Mouse (Mus musculus) kidney, embryonic 14.5 days (tissue): ENCODE results near the gene Chrm3. TPM values are rescaled to one million over a fixed set of nuclear protein-coding genes. Genes with fewer than 3 reads are reported as not detected.

ENCODE experiments used
- ATAC-seq: fragments of 200-750 bp; cut with Nextera tagmentation; 2 replicates; pipeline ENCODE4 v1.8.0; 2017; ENCODE audit warnings: moderate number of reproducible peaks, mild to moderate bottlenecking, moderate TSS enrichment, moderate library complexity; ENCODE audit not compliant: low FRiP score, low TSS enrichment
- H3K27ac ChIP-seq: fragments of 300-500 bp; sonication (generic); 2 replicates; pipeline ENCODE4 v1.5.1; 2014; ENCODE audit warnings: low read depth, mild to moderate bottlenecking, low read length, moderate library complexity, mixed read lengths
- H3K27me3 ChIP-seq: fragments of 300-500 bp; sonication (generic); 2 replicates; pipeline ENCODE4 v1.6.1; 2014; ENCODE audit warnings: mild to moderate bottlenecking, low read length; ENCODE audit not compliant: control insufficient read depth, insufficient read depth
- H3K36me3 ChIP-seq: fragments of 300-500 bp; sonication (generic); 2 replicates; pipeline ENCODE4 v1.6.1; 2014; ENCODE audit warnings: low read length, mixed read lengths; ENCODE audit not compliant: control insufficient read depth, insufficient read depth
- H3K4me1 ChIP-seq: fragments of 300-500 bp; sonication (generic); 2 replicates; pipeline ENCODE4 v1.6.1; 2014; ENCODE audit warnings: low read length, mixed read lengths; ENCODE audit not compliant: control insufficient read depth, insufficient read depth
- H3K4me2 ChIP-seq: fragments of 300-500 bp; sonication (generic); replicated peaks from 2 replicates; pipeline ENCODE4 v1.6.1; 2014; ENCODE audit warnings: low read depth, mild to moderate bottlenecking, low read length
- H3K4me3 ChIP-seq: fragments of 300-500 bp; sonication (generic); 2 replicates; pipeline ENCODE4 v1.5.1; 2014; ENCODE audit warnings: mild to moderate bottlenecking, low read length
- H3K9ac ChIP-seq: fragments of 300-500 bp; sonication (generic); 2 replicates; pipeline ENCODE4 v1.6.1; 2014; ENCODE audit warnings: low read depth, mild to moderate bottlenecking, low read length, moderate library complexity
- H3K9me3 ChIP-seq: fragments of 300-500 bp; sonication (generic); 2 replicates; pipeline ENCODE4 v1.6.1; 2016; ENCODE audit warnings: low read length; ENCODE audit not compliant: control insufficient read depth
- WGBS: fragments of 180-500 bp; shearing (Covaris S2); extraction: QIAGEN DNeasy Blood & Tissue Kit; methylation state at CpG from one replicate; pipeline ENCODE4 v1.1.7; 2014; 5-methylcytosine and 5-hydroxymethylcytosine counted together
- polyA plus RNA-seq: library from polyadenylated mRNA; unstranded; fragments of >200 nt; fragmentation: Nextera tagmentation; extraction: Ambion mirVana; gene quantifications from 2 replicates; pipeline ENCODE4 v1.2.1, GENCODE M21; 2014

Gene Chrm3
- polyA plus RNA-seq, 1 experiment from 2014 or later, result 0.91 TPM

GRCm38 (mm10) chr13:9912697-9913096 lies 447.9 kb downstream of the Chrm3 start:
- no peaks in the 10 kb centered on the region for H3K36me3 ChIP-seq
- 86% methylated on average over 4 of the region's 4 CpGs for WGBS
- H3K4me3 ChIP-seq, result no peak overlapping the region
- H3K9ac ChIP-seq, result no peak overlapping the region
- ATAC-seq, result no peak
- no peaks in the 10 kb centered on the region for H3K27me3 ChIP-seq
- no peak overlapping the region for H3K4me2 ChIP-seq
- no peaks in the 10 kb centered on the region for H3K4me1 ChIP-seq
- no peaks in the 10 kb centered on the region for H3K9me3 ChIP-seq
- no peak overlapping the region for H3K27ac ChIP-seq

DNA sequence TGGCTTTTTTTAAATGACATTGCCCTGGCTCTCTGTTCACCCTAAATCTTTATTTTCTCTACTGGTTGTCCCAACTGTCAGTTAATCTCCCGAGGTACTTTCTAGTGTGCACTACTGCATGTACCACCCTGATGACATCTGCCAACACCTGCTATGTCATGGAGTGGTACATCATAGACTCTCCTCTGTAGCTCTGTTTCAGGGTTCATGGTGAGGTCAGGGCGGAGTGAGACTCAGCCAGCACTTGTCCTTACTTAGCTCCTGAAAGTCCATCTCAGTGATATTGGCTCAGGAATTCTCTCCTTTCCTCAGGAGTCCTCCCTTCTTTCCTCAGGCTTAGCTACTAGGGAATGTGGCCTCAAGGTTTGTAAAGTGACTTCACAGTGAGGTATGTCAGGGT lies 451.9 kb downstream of the Chrm3 start:
- no peak overlapping the region for H3K4me2 ChIP-seq
- ATAC-seq, result no peak
- no peaks in the 10 kb centered on the region for H3K9me3 ChIP-seq
- H3K27ac ChIP-seq, result no peak overlapping the region
- no peaks in the 10 kb centered on the region for H3K27me3 ChIP-seq
- H3K9ac ChIP-seq, result no peak overlapping the region
- WGBS, result 82% methylated on average over 2 of the region's 2 CpGs
- no peak overlapping the region for H3K4me3 ChIP-seq
- H3K36me3 ChIP-seq, result no peaks in the 10 kb centered on the region
- no peaks in the 10 kb centered on the region for H3K4me1 ChIP-seq

DNA sequence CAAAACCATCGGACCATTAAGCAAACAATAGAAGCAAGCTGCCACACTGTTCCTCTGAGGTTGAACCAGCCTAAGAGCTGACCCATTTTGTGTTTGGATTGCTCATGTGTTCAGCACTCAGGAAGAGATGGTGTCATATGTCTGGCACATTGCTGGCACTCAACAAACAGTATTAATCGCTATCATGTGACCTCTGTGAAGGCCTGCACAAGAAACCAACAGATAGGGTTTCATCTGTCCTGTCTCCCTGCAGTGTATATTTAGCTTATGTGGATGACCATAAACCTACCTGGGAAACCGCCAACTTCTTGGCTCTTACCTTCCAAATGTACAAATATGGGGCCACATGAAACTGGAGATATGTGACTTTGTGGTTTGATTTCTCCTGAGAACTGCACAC lies 453.4 kb downstream of the Chrm3 start:
- no peaks in the 10 kb centered on the region for H3K9me3 ChIP-seq
- WGBS, result 57% methylated on average over 3 of the region's 3 CpGs

GRCm38 (mm10) chr13:9904455-9904854 lies 456.2 kb downstream of the Chrm3 start:
- Histone ChIP-seq H3K4me1 (no peaks in the 10 kb centered on the region), H3K27ac (no peak overlapping the region), H3K9ac (no peak overlapping the region), H3K4me3 (no peak overlapping the region), H3K27me3 (no peaks in the 10 kb centered on the region), H3K9me3 (no peaks in the 10 kb centered on the region), H3K36me3 (no peaks in the 10 kb centered on the region), H3K4me2 (no peak overlapping the region)
- no peak for ATAC-seq

More for the DNA sequence above, 453.4 kb downstream of the Chrm3 start:
- no peak overlapping the region for H3K4me2 ChIP-seq
- no peaks in the 10 kb centered on the region for H3K36me3 ChIP-seq
- H3K9ac ChIP-seq, result no peak overlapping the region
- H3K4me3 ChIP-seq, result no peak overlapping the region
- no peak overlapping the region for H3K27ac ChIP-seq
- H3K4me1 ChIP-seq, result no peaks in the 10 kb centered on the region
- H3K27me3 ChIP-seq, result no peaks in the 10 kb centered on the region
- no peak for ATAC-seq

DNA sequence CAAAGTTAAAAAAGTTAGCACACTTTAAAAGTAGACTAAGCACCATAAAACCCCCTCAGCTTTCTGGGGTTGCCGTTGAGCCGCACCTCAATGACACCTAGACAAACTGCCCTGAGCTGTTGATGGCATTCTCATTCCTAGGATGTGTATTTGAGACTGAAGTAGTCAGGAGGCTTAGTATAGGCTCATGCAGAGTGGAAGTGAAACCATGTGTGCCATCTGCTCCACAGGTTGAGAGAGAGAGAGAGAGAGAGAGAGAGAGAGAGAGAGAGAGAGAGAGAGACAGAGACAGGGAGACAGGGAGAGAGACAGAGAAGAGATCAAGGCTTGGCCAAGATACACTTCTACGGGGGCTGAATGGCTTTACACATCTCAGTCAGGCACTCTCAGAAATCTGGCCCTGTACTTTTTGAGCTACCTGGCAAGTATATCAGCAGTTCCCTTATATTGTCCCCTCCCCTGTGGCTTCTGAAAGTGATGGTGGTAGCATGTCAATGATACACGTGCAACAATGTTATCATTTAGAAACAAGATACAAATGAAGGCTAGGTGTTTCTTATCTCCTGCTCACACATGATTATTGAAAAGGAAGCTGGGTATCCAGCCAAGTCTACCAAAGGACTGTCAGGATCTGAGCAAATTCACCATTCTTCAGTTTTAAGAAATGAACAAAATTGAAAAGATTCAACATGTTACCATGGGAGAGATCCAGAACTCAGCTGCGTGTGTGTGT lies 459.8 kb downstream of the Chrm3 start:
- Histone ChIP-seq H3K9ac (no peak overlapping the region), H3K27me3 (no peaks in the 10 kb centered on the region), H3K36me3 (no peaks in the 10 kb centered on the region), H3K9me3 (no peaks in the 10 kb centered on the region), H3K4me2 (no peak overlapping the region), H3K27ac (no peak overlapping the region), H3K4me1 (no peaks in the 10 kb centered on the region), H3K4me3 (no peak overlapping the region)
- 70% methylated on average over 5 of the region's 5 CpGs for WGBS
- ATAC-seq, result no peak

DNA sequence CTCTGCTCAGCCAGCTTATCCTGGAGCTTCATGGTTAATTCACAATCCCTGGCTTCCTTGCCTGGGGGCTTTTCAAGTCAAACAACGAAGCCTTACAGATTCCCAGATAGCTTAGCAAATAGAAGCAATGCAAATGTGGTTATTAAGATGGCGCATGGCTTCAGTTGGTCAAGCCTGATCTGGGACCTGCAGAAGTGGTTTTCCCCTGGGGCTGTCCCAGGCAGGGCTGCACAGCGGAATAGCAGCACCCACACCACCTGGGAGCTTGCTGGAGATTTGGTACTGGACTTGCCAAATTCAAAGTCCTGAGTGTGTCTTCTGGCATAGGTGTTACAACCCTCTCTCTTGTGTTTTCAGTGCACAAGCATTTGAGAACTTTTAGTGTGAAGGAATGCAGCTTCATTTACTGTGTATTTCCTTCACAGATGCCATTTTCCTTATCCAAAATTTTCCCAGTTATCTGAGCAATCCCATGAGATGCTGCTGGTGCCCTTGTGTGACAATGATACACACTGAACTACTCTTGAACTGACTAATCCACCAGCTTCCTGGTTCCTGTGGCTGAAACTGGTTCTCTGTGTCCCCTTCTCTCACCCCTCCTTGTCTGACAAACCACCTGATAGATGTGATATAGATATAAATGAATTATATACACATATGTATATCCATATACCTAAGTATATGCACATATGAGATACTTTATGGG lies 461.8 kb downstream of the Chrm3 start:
- Histone ChIP-seq H3K4me1 (no peaks in the 10 kb centered on the region), H3K9me3 (no peaks in the 10 kb centered on the region), H3K27me3 (no peaks in the 10 kb centered on the region), H3K9ac (no peak overlapping the region), H3K4me2 (no peak overlapping the region), H3K4me3 (no peak overlapping the region), H3K36me3 (no peaks in the 10 kb centered on the region), H3K27ac (no peak overlapping the region)
- 68% methylated on average over 3 of the region's 3 CpGs for WGBS
- ATAC-seq, result no peak

- Histone ChIP-seq H3K36me3 (no peaks in the 10 kb centered on the region), H3K27me3 (no peaks in the 10 kb centered on the region), H3K9ac (no peak overlapping the region), H3K4me1 (no peaks in the 10 kb centered on the region), H3K27ac (no peak overlapping the region), H3K4me2 (no peak overlapping the region), H3K9me3 (no peaks in the 10 kb centered on the region), H3K4me3 (no peak overlapping the region)
- no peak for ATAC-seq
- 78% methylated on average over 1 of the region's 1 CpGs for WGBS
Measured at GRCm38 (mm10) chr13:9897231-9897630, 463.4 kb downstream of the Chrm3 start.

- Histone ChIP-seq H3K27ac (no peak overlapping the region), H3K27me3 (no peaks in the 10 kb centered on the region), H3K4me1 (no peaks in the 10 kb centered on the region), H3K4me2 (no peak overlapping the region), H3K9me3 (no peaks in the 10 kb centered on the region), H3K36me3 (no peaks in the 10 kb centered on the region), H3K9ac (no peak overlapping the region), H3K4me3 (no peak overlapping the region)
- ATAC-seq, result no peak
- 79% methylated on average over 11 of the region's 11 CpGs for WGBS
Measured at GRCm38 (mm10) chr13:9895045-9895625, 465.5 kb downstream of the Chrm3 start.

DNA sequence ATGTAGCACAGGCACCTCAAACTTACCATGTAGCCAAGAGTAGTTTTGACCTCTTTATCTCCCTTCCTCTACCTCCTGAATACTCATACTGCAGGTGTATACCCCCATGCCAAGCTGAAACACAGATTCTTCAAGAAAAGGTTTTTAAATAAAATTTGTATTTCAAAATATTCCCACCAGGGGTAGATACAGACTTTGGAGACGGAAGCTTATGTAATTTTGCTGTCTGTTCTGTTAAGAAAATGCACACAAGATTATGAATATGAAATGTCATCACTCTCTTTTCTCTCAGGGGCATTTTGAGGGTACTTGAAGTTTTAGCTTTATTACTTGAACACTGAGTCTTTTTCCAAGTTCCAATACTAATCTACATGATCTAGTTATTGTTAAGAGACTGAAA lies 469.6 kb downstream of the Chrm3 start:
- no peak overlapping the region for H3K9ac ChIP-seq
- no peaks in the 10 kb centered on the region for H3K9me3 ChIP-seq
- H3K4me1 ChIP-seq, result no peaks in the 10 kb centered on the region
- H3K27me3 ChIP-seq, result no peaks in the 10 kb centered on the region
- H3K36me3 ChIP-seq, result no peaks in the 10 kb centered on the region
- 92% methylated on average over 1 of the region's 1 CpGs for WGBS
- ATAC-seq, result no peak
- no peak overlapping the region for H3K4me2 ChIP-seq
- no peak overlapping the region for H3K4me3 ChIP-seq
- no peak overlapping the region for H3K27ac ChIP-seq
